Mouse (Mus musculus): ENCODE measurements around the gene Slc25a21. TPM values are rescaled to one million over a fixed set of nuclear protein-coding genes. Genes with fewer than 3 reads are reported as not detected.

The Slc25a21 gene
- polyA plus RNA-seq, 1 experiment, result not detected

DNA sequence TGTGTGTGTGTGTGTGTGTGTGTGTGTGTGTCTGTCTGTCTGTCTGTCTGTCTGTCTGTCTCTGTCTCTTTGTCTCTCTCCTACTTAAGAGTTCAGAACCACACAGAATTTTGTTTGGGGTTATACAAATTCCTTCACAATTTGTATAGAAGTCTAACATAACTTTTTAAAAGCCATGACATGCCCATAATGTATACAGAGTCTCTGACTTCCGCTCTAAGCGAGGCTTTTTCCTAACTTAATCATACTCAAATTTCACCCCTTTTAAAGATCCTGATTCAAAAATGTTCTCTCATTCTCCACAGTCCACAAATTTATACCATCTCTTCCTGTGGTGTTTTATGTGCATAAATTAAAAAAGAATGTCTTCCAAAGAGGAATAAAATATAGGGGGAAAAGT is 59.5 kb downstream of the Slc25a21 start:
- Histone ChIP-seq H3K36me3 (ENCODE audit: control insufficient read depth, insufficient read depth) (no peaks in the 10 kb centered on the region), H3ac (ENCODE audit: control insufficient read depth, insufficient read length, low read depth) (no peak overlapping the region), H3K4me3 (ENCODE audit: insufficient read depth, poor library complexity, severe bottlenecking) (no peak overlapping the region), H3K79me3 (ENCODE audit: low read depth) (no peaks in the 10 kb centered on the region), H3K79me2 (ENCODE audit: control insufficient read depth, insufficient read depth) (no peaks in the 10 kb centered on the region), H3K27me3 (ENCODE audit: control insufficient read depth, insufficient read depth, insufficient read length) (no peaks in the 10 kb centered on the region)
- no peak for TF ChIP-seq USF1 (IDR thresholded peaks at IDR 0.05; ENCODE audit: low read depth)
- TF ChIP-seq MYOG (IDR thresholded peaks at IDR 0.05; ENCODE audit: control insufficient read depth, extremely low read depth, insufficient read length), result no peak
- no peak for TF ChIP-seq CTCF (IDR thresholded peaks at IDR 0.05; ENCODE audit: control insufficient read depth, insufficient read depth, insufficient read length)
- no peak for TF ChIP-seq MYOD1 (IDR thresholded peaks at IDR 0.05; ENCODE audit: control insufficient read depth, insufficient read length, low read depth)
- TF ChIP-seq FOSL1 (IDR thresholded peaks at IDR 0.05; ENCODE audit: insufficient read depth, low read length, poor library complexity, severe bottlenecking), result no peak
- no peak for TF ChIP-seq CEBPB (IDR thresholded peaks at IDR 0.05; ENCODE audit: low read depth)
- no peak for TF ChIP-seq MAX (IDR thresholded peaks at IDR 0.05)

DNA sequence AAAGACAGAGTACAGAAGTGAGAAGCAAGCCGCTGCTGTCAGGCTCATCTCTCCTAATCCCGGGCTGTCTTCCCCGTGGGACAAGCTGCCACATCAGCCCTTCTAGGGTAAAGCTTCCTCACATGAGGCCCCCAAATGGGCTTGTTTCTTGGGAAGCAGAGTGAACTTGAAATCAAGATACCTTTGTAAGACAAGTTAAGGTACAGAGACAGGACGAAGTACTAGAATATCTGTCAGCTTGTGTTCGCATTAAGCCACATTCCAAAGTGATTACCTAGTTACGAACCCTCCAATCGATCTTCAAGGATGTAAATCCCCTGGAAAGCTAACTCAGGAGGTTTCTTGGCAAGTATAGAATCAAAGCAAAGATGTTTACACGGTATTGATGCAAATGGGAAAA is 78.7 kb downstream of the Slc25a21 start:
- no peaks in the 10 kb centered on the region for H3K79me3 ChIP-seq (ENCODE audit: low read depth)
- H3K4me3 ChIP-seq (ENCODE audit: insufficient read depth, poor library complexity, severe bottlenecking), result no peak overlapping the region
- H3K27me3 ChIP-seq (ENCODE audit: control insufficient read depth, insufficient read depth, insufficient read length), result no peaks in the 10 kb centered on the region
- no peaks in the 10 kb centered on the region for H3K79me2 ChIP-seq (ENCODE audit: control insufficient read depth, insufficient read depth)
- H3ac ChIP-seq (ENCODE audit: control insufficient read depth, insufficient read length, low read depth), result no peak overlapping the region
- TF ChIP-seq CTCF (IDR thresholded peaks at IDR 0.05; ENCODE audit: control insufficient read depth, insufficient read depth, insufficient read length), result no peak
- TF ChIP-seq MAX (IDR thresholded peaks at IDR 0.05), result no peak
- no peak for TF ChIP-seq MYOG (IDR thresholded peaks at IDR 0.05; ENCODE audit: control insufficient read depth, extremely low read depth, insufficient read length)
- TF ChIP-seq FOSL1 (IDR thresholded peaks at IDR 0.05; ENCODE audit: insufficient read depth, low read length, poor library complexity, severe bottlenecking), result no peak
- TF ChIP-seq MYOD1 (IDR thresholded peaks at IDR 0.05; ENCODE audit: control insufficient read depth, insufficient read length, low read depth), result no peak
- H3K36me3 ChIP-seq (ENCODE audit: control insufficient read depth, insufficient read depth), result no peaks in the 10 kb centered on the region

DNA sequence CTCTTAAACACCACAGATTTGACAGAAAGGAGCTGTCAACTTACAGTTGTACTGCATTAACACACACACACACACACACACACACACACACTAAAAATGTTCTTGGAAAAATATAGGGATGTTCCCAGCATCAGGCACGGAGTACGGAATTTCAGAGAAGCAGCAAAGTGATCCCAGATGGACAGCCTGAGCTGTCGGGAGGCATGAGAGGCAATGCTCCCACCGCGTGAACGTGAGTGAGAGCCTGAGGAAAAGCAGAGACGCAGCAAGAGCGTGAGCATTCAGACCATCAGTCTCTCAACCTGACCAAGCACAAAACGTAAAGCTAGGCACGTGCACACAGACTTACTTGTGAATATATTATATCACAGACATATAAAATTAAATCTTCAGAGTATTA is 81.8 kb downstream of the Slc25a21 start:
- H3K27me3 ChIP-seq (ENCODE audit: control insufficient read depth, insufficient read depth, insufficient read length), result no peaks in the 10 kb centered on the region
- no peak overlapping the region for H3ac ChIP-seq (ENCODE audit: control insufficient read depth, insufficient read length, low read depth)
- no peaks in the 10 kb centered on the region for H3K36me3 ChIP-seq (ENCODE audit: control insufficient read depth, insufficient read depth)
- TF ChIP-seq CTCF (IDR thresholded peaks at IDR 0.05; ENCODE audit: control insufficient read depth, insufficient read depth, insufficient read length) (no peak), MAX (IDR thresholded peaks at IDR 0.05) (no peak), USF1 (IDR thresholded peaks at IDR 0.05; ENCODE audit: low read depth) (no peak), FOSL1 (IDR thresholded peaks at IDR 0.05; ENCODE audit: insufficient read depth, low read length, poor library complexity, severe bottlenecking) (no peak), MYOD1 (IDR thresholded peaks at IDR 0.05; ENCODE audit: control insufficient read depth, insufficient read length, low read depth) (no peak), MYOG (IDR thresholded peaks at IDR 0.05; ENCODE audit: control insufficient read depth, extremely low read depth, insufficient read length) (no peak), CEBPB (IDR thresholded peaks at IDR 0.05; ENCODE audit: low read depth) (no peak)
- H3K79me3 ChIP-seq (ENCODE audit: low read depth), result no peaks in the 10 kb centered on the region
- H3K79me2 ChIP-seq (ENCODE audit: control insufficient read depth, insufficient read depth), result no peaks in the 10 kb centered on the region
- no peak overlapping the region for H3K4me3 ChIP-seq (ENCODE audit: insufficient read depth, poor library complexity, severe bottlenecking)

DNA sequence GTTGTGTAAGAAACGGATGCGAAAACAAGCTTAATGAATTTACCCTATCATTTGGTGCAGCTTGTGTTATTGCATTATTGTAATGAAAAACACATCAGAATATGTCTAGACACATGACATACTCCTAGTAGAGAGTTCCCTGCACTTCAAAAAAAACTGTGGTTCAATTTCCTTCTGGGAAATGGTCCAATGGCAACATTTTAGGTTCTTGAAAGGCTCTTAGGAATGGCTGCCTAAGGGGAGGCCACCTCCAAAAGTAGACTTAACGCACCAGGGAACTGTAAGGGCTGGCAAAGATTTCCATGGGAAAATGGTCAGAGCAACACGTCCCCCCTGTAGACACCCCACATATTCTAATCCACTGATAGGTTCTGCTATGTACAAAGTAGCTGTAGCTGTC is 87.9 kb downstream of the Slc25a21 start:
- Histone ChIP-seq H3K27me3 (ENCODE audit: control insufficient read depth, insufficient read depth, insufficient read length) (no peaks in the 10 kb centered on the region), H3K79me2 (ENCODE audit: control insufficient read depth, insufficient read depth) (no peaks in the 10 kb centered on the region), H3K4me3 (ENCODE audit: insufficient read depth, poor library complexity, severe bottlenecking) (no peak overlapping the region), H3ac (ENCODE audit: control insufficient read depth, insufficient read length, low read depth) (no peak overlapping the region), H3K36me3 (ENCODE audit: control insufficient read depth, insufficient read depth) (no peaks in the 10 kb centered on the region), H3K79me3 (ENCODE audit: low read depth) (no peaks in the 10 kb centered on the region)
- TF ChIP-seq CTCF (IDR thresholded peaks at IDR 0.05; ENCODE audit: control insufficient read depth, insufficient read depth, insufficient read length) (no peak), MYOG (IDR thresholded peaks at IDR 0.05; ENCODE audit: control insufficient read depth, extremely low read depth, insufficient read length) (no peak), MAX (IDR thresholded peaks at IDR 0.05) (no peak), CEBPB (IDR thresholded peaks at IDR 0.05; ENCODE audit: low read depth) (no peak), FOSL1 (IDR thresholded peaks at IDR 0.05; ENCODE audit: insufficient read depth, low read length, poor library complexity, severe bottlenecking) (no peak)

DNA sequence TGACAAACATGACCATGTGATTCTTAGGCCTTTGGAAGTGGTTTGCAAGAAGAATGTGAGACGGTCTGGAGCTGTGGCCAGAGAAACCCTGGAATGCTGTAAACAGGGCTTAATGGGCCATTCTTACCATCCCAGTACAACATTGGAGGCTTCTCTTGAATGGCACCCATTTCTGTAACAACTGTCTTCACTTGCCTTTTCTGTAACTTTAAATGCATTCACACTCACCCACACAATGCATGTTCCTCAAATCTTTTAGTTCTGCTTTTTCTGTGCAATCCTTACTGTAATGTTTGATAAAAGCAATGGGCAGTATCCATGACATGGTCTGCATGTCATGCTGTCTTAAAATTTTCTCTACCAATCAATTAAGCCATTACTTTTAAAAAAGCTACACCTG is 95.0 kb downstream of the Slc25a21 start:
- TF ChIP-seq MYOG (IDR thresholded peaks at IDR 0.05; ENCODE audit: control insufficient read depth, extremely low read depth, insufficient read length), result no peak
- no peaks in the 10 kb centered on the region for H3K36me3 ChIP-seq (ENCODE audit: control insufficient read depth, insufficient read depth)
- no peak overlapping the region for H3ac ChIP-seq (ENCODE audit: control insufficient read depth, insufficient read length, low read depth)
- no peaks in the 10 kb centered on the region for H3K79me2 ChIP-seq (ENCODE audit: control insufficient read depth, insufficient read depth)
- no peaks in the 10 kb centered on the region for H3K27me3 ChIP-seq (ENCODE audit: control insufficient read depth, insufficient read depth, insufficient read length)
- no peak overlapping the region for H3K4me3 ChIP-seq (ENCODE audit: insufficient read depth, poor library complexity, severe bottlenecking)
- H3K79me3 ChIP-seq (ENCODE audit: low read depth), result no peaks in the 10 kb centered on the region

DNA sequence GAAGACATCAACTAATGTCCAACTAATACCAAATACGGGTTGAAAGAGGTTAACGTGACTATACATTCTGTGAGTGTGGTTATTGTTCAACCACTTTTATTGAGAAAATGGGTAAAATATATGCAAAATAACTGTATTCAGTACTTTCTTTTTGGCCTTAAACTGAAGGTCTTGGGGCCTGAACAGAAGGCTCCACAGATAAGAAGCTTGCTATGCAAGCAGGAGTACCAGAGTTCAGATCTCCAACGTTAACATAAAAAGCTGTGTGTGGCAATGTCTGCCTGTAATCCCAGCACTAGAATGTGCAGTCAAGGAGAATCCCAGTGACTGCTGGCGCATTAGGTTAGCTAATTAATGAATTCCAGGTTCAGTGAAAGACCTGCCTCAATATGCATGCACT is 96.7 kb downstream of the Slc25a21 start:
- no peak for TF ChIP-seq MAX (IDR thresholded peaks at IDR 0.05)
- TF ChIP-seq MYOG (IDR thresholded peaks at IDR 0.05; ENCODE audit: control insufficient read depth, extremely low read depth, insufficient read length), result no peak
- no peak for TF ChIP-seq FOSL1 (IDR thresholded peaks at IDR 0.05; ENCODE audit: insufficient read depth, low read length, poor library complexity, severe bottlenecking)
- no peak for TF ChIP-seq MYOD1 (IDR thresholded peaks at IDR 0.05; ENCODE audit: control insufficient read depth, insufficient read length, low read depth)
- TF ChIP-seq CEBPB (IDR thresholded peaks at IDR 0.05; ENCODE audit: low read depth), result no peak
- TF ChIP-seq USF1 (IDR thresholded peaks at IDR 0.05; ENCODE audit: low read depth), result no peak
- TF ChIP-seq CTCF (IDR thresholded peaks at IDR 0.05; ENCODE audit: control insufficient read depth, insufficient read depth, insufficient read length), result no peak
- Histone ChIP-seq H3K79me3 (ENCODE audit: low read depth) (no peaks in the 10 kb centered on the region), H3K4me3 (ENCODE audit: insufficient read depth, poor library complexity, severe bottlenecking) (no peak overlapping the region), H3K27me3 (ENCODE audit: control insufficient read depth, insufficient read depth, insufficient read length) (no peaks in the 10 kb centered on the region), H3ac (ENCODE audit: control insufficient read depth, insufficient read length, low read depth) (no peak overlapping the region), H3K79me2 (ENCODE audit: control insufficient read depth, insufficient read depth) (no peaks in the 10 kb centered on the region), H3K36me3 (ENCODE audit: control insufficient read depth, insufficient read depth) (no peaks in the 10 kb centered on the region)

All from C2C12 (cell line).